Mouse (Mus musculus): ENCODE data around the gene Cyp2c68.
"Not testable (repeated sequence)": the region's sequence is repeated elsewhere in the genome, so short reads cannot be mapped to it uniquely, and the experiment has no call there.

Gene Cyp2c68

DNA sequence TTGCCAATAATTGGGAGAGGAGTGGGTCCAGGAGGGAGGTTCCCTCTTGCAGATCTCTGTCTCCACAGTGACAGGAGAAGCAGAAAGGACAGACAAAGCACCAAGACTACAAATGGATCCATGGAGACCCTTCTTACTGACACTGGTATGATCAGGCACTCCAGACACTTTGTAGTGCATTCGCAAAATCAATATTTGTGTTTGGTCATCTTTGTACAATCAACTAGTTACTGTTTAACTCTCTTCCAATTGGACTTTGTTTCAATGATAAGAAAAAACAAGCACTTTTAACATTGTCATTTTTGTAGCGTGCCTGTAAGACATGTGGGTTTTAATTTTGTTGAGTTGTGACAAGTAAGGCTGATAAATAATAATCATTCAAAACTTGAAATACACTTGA, at the start of gene Cyp2c68:
Gene Cyp2c68, minus strand, starts transcription at position 135 of the 400 bp plus-strand sequence.
- DNase-seq: no peak

DNA sequence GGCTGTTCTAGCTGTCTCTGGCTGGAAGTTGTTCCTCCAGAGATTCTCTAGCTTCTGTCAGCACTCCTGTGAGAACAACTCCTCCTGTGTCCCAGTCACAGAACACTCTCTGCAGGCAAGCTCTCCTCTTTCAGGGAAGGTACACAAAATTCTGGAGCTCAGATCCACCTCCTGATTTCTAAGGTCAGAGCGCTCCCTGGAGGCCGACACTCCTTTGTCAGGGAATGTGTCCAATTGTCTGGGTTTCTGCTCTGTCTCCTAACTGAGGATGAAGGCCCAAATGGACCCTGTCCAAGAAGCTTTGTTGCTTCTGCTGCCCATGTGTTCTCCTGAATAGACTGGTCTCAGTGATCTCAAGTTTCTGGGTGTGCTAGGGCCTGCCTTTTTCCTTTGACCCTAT, 44.6 kb upstream of the Cyp2c68 start:
- DNase-seq: not testable (repeated sequence)

DNA sequence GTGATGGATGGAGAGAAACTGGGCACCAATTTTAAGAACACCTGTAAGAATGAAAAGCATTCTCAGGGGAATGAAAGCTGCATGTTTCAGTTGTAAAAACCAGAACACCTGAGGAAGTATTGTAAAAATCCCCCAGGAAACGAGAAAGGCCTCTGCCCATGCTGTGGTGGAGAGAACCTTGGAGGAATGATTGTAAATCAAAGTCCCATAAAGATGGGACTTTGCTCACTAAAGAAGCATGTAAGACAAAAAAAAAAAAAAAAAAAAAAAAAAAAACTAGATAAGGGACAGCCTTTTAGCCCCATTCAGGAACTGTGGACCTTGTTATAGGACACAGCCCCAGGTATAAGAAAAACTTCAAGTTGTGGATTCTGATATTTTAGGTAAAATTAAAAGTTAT, 4.5 kb upstream of the Cyp2c68 start:
- DNase-seq: no peak

DNA sequence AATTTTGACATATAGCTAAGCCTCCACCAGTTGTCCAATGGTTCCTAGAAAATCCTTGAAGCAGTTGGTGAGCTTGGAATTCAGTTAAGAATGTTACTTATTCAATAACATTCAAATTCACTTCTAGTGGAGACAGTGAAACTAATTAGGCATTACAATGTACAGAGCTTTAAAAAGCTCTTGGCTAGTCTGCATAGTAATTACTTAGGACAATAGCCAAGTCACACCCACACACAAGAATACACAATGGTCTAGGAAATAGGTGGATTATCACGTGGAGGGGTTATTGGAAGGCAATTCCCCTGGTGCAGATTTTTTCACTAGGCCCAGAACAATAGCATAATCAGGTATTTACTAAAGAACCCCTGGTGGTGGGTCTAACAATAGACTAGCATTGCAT, 3.5 kb upstream of the Cyp2c68 start:
- not testable (repeated sequence) for DNase-seq

DNA sequence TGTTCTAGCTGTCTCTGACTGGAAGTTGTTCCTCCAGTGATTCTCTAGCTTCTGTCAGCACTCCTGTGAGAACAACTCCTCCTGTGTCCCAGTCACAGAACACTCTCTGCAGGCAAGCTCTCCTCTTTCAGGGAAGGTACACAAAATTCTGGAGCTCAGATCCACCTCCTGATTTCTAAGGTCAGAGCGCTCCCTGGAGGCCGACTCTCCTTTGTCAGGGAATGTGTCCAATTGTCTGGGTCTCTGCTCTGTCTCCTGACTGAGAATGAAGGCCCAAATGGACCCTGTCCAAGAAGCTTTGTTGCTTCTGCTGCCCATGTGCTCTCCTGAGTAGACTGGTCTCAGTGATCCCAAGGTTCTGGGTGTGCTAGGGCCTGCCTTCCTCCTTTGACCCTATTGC, 29.7 kb downstream of the Cyp2c68 start:
- DNase-seq: not testable (repeated sequence)

DNA sequence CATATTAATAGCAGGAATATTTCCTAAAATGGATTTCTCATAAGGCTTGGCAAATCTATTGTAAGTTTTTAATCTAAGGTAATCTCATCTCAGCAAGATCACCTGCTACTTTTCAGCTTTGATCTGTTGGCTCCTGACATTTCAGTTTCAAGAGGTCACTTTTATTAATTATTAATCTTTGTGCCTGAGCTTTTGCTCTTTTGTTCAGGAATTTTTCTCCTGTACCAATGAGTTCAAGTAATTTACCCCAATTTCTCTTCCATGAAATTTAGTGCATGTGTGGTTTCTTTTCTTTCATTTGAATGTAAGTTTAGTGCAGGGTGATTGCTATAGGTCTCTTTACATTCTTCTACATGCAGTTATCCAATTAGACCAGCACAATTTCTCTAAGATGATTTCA, 75.2 kb downstream of the Cyp2c68 start:
- not testable (repeated sequence) for DNase-seq

DNA sequence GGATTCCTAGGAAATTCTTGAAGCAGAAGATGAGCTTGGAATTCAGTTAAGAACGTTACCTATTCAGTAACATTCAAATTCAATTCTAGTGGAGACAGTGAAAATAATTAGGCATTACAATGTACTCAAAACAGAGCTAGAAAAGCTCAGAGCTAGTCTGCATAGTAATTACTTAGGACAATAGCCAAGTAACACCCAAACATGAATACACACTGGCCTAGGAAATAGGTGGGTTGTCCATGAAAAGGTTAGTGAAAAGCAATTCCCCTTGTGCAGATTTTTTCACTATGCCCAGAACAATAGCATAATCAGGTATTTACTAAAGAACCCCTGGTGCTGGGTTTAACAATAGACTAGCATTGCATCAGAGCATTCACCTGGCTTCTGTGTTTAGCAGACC, 88.5 kb downstream of the Cyp2c68 start:
- no peak for DNase-seq

DNA sequence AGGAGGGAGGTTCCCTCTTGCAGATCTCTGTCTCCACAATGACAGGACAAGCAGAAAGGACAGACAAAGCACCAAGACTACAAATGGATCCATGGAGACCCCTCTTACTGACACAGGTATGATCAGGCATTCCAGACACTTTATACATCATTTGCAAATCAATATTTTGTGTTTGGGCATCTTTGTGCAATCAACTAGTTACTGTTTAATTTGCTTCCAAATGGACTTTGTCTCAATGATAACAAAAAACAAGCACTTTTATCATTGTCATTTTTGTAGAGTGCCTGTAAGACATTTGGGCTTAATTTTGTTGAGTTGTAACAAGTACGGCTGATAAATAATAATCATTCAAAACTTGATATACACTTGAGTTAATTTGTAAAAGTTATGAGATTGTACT, 91.9 kb downstream of the Cyp2c68 start, which contains the start of gene Cyp2c67:
Gene Cyp2c67, minus strand, starts transcription at position 114 of the 400 bp plus-strand sequence.
- no peak for DNase-seq

DNA sequence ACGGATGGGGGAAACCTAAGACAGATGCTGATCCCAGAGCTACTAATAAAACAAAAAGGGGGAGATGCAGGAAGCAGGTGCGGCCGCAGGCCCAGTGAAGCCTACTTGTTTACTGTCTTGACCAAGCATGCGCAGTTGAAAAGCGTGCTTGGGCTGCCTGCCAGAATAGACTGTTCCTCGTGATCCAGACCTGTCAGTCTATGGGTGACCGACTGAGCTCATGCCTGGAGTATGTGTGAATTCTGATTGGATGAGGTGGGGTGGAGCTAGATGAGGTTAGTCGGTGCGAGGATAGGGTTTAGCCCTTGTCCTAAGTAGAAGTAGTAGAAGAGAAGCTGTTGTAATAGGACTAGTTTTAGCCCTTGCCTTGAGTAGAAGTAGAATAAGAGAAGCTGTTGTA, 93.3 kb downstream of the Cyp2c68 start:
- DNase-seq: no peak

DNA sequence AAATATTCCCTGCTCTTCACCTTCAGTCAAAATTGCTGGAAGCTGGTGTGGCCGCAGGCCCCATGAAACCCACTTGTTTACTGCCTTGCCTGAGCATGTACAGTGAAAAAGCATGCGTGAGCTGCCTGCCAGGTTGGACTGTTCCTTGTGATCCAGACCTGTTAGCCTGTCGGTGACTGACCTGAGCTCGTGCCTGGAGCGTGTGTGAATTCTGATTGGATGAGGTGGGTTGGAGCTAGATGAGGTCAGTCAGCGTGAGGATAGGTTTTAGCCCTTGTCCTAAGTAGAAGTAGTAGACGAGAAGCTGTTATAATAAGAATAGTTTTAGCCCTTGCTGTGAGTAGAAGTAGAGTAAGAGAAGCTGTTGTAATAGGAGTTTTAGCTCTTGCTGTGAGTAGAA, 96.3 kb downstream of the Cyp2c68 start:
- DNase-seq: not testable (repeated sequence)
